Mouse (Mus musculus): Measurements from ENCODE around the gene Zbtb37.

DNA sequence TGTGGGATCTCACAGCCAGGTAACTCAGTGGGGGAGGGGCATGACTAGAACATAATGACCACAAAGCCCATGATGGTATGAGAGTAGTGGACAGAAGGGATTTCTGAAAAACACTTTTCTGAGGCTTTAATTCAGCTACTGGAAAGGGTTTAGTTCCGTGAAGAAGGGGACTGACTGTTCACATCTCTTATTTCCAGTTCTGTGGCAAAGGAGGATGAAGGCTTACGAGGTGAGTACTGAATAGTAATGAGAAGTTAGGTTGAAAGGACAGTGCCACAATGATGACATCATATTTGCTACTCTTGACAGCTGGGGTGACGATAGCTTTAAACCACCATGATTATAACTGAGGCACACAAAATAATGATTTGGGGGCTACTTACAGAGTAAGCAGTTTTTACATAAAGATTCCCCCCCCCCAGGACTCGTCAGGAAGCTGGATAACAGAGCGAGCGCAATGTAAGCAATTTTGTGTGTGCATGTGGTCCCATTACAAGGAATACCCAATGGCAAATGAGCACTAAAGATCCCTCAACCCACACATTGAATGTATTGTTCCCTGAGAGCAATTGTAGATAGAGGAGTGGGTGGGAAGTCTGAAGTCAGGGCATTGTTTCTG lies 1.2 kb upstream of the Zbtb37 start:
- TF ChIP-seq CTCF (IDR thresholded peaks at IDR 0.05; ENCODE audit: low read depth, low read length) = no peak
- no peak for TF ChIP-seq EP300 (IDR thresholded peaks at IDR 0.05; ENCODE audit: insufficient read depth, low read depth, low read length)
